Mouse (Mus musculus) liver, embryonic 14.5 days (tissue): ENCODE results near the gene Rhox7b. TPM values are rescaled to one million over a fixed set of nuclear protein-coding genes. Genes with fewer than 3 reads are reported as not detected.

Experiments
- ATAC-seq: fragments of 200-750 bp; cut with Nextera tagmentation; 2 replicates; pipeline ENCODE4 v1.8.0; 2017; ENCODE audit warnings: moderate number of reproducible peaks, mild to moderate bottlenecking, moderate library complexity; ENCODE audit not compliant: insufficient read depth
- DNase-seq, 3 experiments: peaks; one replicate each; pipeline ENCODE4 v3.0.0-alpha.2; 2012 to 2013; ENCODE audit warnings: low read depth in 3 of 3, low spot score in 3 of 3
- H3K27ac ChIP-seq: fragments of 300-500 bp; sonication (generic); 2 replicates; pipeline ENCODE4 v1.5.1; 2014; ENCODE audit warnings: moderate library complexity, mild to moderate bottlenecking, control low read depth, inconsistent platforms
- H3K27me3 ChIP-seq: fragments of 300-500 bp; sonication (generic); 2 replicates; pipeline ENCODE4 v1.6.1; 2014; ENCODE audit warnings: mild to moderate bottlenecking, low read length, moderate library complexity; ENCODE audit not compliant: control insufficient read depth, insufficient read depth
- H3K36me3 ChIP-seq: fragments of 300-500 bp; sonication (generic); replicated peaks from 2 replicates; pipeline ENCODE4 v1.6.1; 2014; ENCODE audit warnings: low read depth; ENCODE audit not compliant: control insufficient read depth, insufficient read depth
- H3K4me1 ChIP-seq, 2 experiments: fragments of 200-500 bp in 1 of 2; fragments of 300-500 bp in 1 of 2; sonication (generic) in 1 of 2; replicated peaks; 2 replicates each; pipeline ENCODE4 v1.6.1; 2012 to 2014; ENCODE audit warnings: antibody characterized with exemption in 1 of 2, inconsistent platforms in 1 of 2, low read length in 1 of 2; ENCODE audit not compliant: control insufficient read depth in 2 of 2, insufficient read depth in 2 of 2
- H3K4me2 ChIP-seq: fragments of 300-500 bp; sonication (generic); 2 replicates; pipeline ENCODE4 v1.6.1; 2014; ENCODE audit warnings: low read depth, mild to moderate bottlenecking, control low read depth, moderate library complexity
- H3K4me3 ChIP-seq, 2 experiments: fragments of 200-500 bp in 1 of 2; fragments of 300-500 bp in 1 of 2; sonication (generic) in 1 of 2; 2 replicates each; pipeline ENCODE4 v1.5.1; 2012 to 2014; ENCODE audit warnings: low read depth in 2 of 2, low read length in 2 of 2, mild to moderate bottlenecking in 2 of 2, control low read depth in 1 of 2, inconsistent platforms in 1 of 2, moderate library complexity in 1 of 2; ENCODE audit not compliant: insufficient read depth in 1 of 2
- H3K9ac ChIP-seq: fragments of 300-500 bp; sonication (generic); replicated peaks from 2 replicates; pipeline ENCODE4 v1.6.1; 2014; ENCODE audit warnings: mild to moderate bottlenecking, control low read depth, moderate library complexity
- H3K9me3 ChIP-seq: fragments of 300-500 bp; sonication (generic); 2 replicates; pipeline ENCODE4 v1.6.1; 2016; ENCODE audit warnings: low read length, mixed read lengths; ENCODE audit not compliant: control insufficient read depth
- CTCF ChIP-seq: IDR thresholded peaks from 2 replicates; pipeline ENCODE4 v1.5.1; 2016; ENCODE audit warnings: antibody characterized with exemption, low read depth, control low read depth
- EP300 ChIP-seq: IDR thresholded peaks from 2 replicates; pipeline ENCODE4 v1.6.1; 2016; ENCODE audit warnings: antibody characterized with exemption, low read depth
- WGBS: fragments of 180-500 bp; shearing (Covaris S2); extraction: QIAGEN DNeasy Blood & Tissue Kit; methylation state at CpG from one replicate; pipeline ENCODE4 v1.1.7; 2014; ENCODE audit not compliant: insufficient replicate concordance; 5-methylcytosine and 5-hydroxymethylcytosine counted together
- polyA plus RNA-seq, 2 experiments: library from polyadenylated mRNA; depleted of rRNA in 1 of 2; stranded (reverse) in 1 of 2; unstranded in 1 of 2; fragments of >200 nt; fragmentation: Nextera tagmentation in 1 of 2; extraction: Ambion mirVana in 1 of 2; gene quantifications; 2 replicates each; pipeline versions ENCODE4 v1.2.1 to v1.2.3; 2012 to 2014

The Rhox7b gene
- polyA plus RNA-seq, 2 experiments: not detected

- ATAC-seq (no peak), DNase-seq (no peak)
- Histone ChIP-seq H3K27ac (no peak within 1 kb of the TSS), H3K27me3 (no peaks in the 10 kb centered on the region), H3K4me2 (no peak within 1 kb of the TSS), H3K4me1 (no peaks in the 10 kb centered on the region), H3K9me3 (no peaks in the 10 kb centered on the region), H3K4me3 (no peak within 1 kb of the TSS), H3K9ac (no peak within 1 kb of the TSS), H3K36me3 (no peaks in the 10 kb centered on the region)
- TF ChIP-seq CTCF (no peak), EP300 (no peak)
- WGBS: 57% methylated on average over 4 of the region's 4 CpGs
These were observed 18.2 kb downstream of the Rhox7b start, which contains the start of gene Rhox8 for GRCm38 (mm10) chrX:37878844-37879243. TSS of gene Rhox8 (minus strand) at chrX:37878944.

DNA sequence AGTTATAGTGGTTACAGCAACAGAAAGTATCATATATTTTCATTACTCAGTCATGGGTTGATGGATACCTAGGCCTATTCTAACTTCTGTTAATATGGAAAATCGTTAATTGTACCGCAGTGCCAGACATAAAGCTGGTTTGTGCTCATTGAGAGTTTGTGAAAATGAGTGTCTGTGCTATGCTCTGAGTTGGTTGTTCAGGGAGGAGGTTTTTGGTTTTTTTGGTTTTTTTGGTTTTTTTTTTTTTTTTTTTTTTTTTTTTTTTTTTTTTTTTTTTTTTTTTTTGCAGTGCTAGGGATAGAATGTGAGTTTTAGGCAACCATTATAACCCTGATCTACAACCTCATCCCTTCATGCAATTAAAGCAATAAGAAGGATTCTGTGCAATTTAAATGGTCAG, 25.4 kb downstream of the Rhox7b start:
- Histone ChIP-seq H3K27ac (no peak overlapping the region), H3K27me3 (no peaks in the 10 kb centered on the region), H3K36me3 (no peaks in the 10 kb centered on the region), H3K4me3 (no peak overlapping the region), H3K4me2 (no peak overlapping the region), H3K9ac (no peak overlapping the region), H3K4me1 (no peaks in the 10 kb centered on the region), H3K9me3 (no peaks in the 10 kb centered on the region)
- ATAC-seq: no peak
- WGBS: 70% methylated on average over 2 of the region's 2 CpGs
- TF ChIP-seq EP300: no peak
- TF ChIP-seq CTCF: no peak
- DNase-seq: no peak

Other genes with a start within 250 kb of the Rhox7b start
- gene Rhox4g, start 245.9 kb downstream of the Rhox7b start, polyA plus RNA-seq (2012; rRNA removed): not detected in 2 replicates
- not detected in 2 replicates for gene Rhox4g, start 245.9 kb downstream of the Rhox7b start, polyA plus RNA-seq (2014; fragmentation: Nextera tagmentation; extraction: Ambion mirVana)
- not detected in 2 replicates for gene Rhox3h, start 228.5 kb downstream of the Rhox7b start, polyA plus RNA-seq (2012; rRNA removed)
- gene Rhox3h, start 228.5 kb downstream of the Rhox7b start, polyA plus RNA-seq (2014; fragmentation: Nextera tagmentation; extraction: Ambion mirVana): not detected in 2 replicates
- gene Rhox2h, start 224.0 kb downstream of the Rhox7b start, polyA plus RNA-seq (2012; rRNA removed): not detected in 2 replicates
- not detected in 2 replicates for gene Rhox2h, start 224.0 kb downstream of the Rhox7b start, polyA plus RNA-seq (2014; fragmentation: Nextera tagmentation; extraction: Ambion mirVana)
- 0.47 and 1.2 TPM in 2 replicates for gene Rhox5, start 92.4 kb downstream of the Rhox7b start, polyA plus RNA-seq (2012; rRNA removed)
- 1.3 TPM in 2 replicates for gene Rhox5, start 92.4 kb downstream of the Rhox7b start, polyA plus RNA-seq (2014; fragmentation: Nextera tagmentation; extraction: Ambion mirVana)
- not detected in 2 replicates for gene Rhox6, start 70.3 kb downstream of the Rhox7b start, polyA plus RNA-seq (2012; rRNA removed)
- gene Rhox6, start 70.3 kb downstream of the Rhox7b start, polyA plus RNA-seq (2014; fragmentation: Nextera tagmentation; extraction: Ambion mirVana): not detected in 2 replicates
- not detected in 2 replicates for gene Rhox7a, start 65.5 kb downstream of the Rhox7b start, polyA plus RNA-seq (2012; rRNA removed)
- not detected in 2 replicates for gene Rhox7a, start 65.5 kb downstream of the Rhox7b start, polyA plus RNA-seq (2014; fragmentation: Nextera tagmentation; extraction: Ambion mirVana)
- not detected in 2 replicates for gene Rhox8, start 18.3 kb downstream of the Rhox7b start, polyA plus RNA-seq (2012; rRNA removed)
- not detected in 2 replicates for gene Rhox8, start 18.3 kb downstream of the Rhox7b start, polyA plus RNA-seq (2014; fragmentation: Nextera tagmentation; extraction: Ambion mirVana)
- gene Rhox9, start 4.5 kb upstream of the Rhox7b start, polyA plus RNA-seq (2012; rRNA removed): not detected in 2 replicates
- gene Rhox9, start 4.5 kb upstream of the Rhox7b start, polyA plus RNA-seq (2014; fragmentation: Nextera tagmentation; extraction: Ambion mirVana): not detected in 2 replicates
- gene Btg1-ps1, start 121.6 kb upstream of the Rhox7b start, polyA plus RNA-seq (2012; rRNA removed): not detected in 2 replicates
- not detected in 2 replicates for gene Btg1-ps1, start 121.6 kb upstream of the Rhox7b start, polyA plus RNA-seq (2014; fragmentation: Nextera tagmentation; extraction: Ambion mirVana)
- gene Btg1-ps2, start 145.9 kb upstream of the Rhox7b start, polyA plus RNA-seq (2012; rRNA removed): not detected in 2 replicates
- gene Btg1-ps2, start 145.9 kb upstream of the Rhox7b start, polyA plus RNA-seq (2014; fragmentation: Nextera tagmentation; extraction: Ambion mirVana): not detected in 2 replicates
- gene Rhox10, start 169.2 kb upstream of the Rhox7b start, polyA plus RNA-seq (2012; rRNA removed): not detected in 2 replicates
- gene Rhox10, start 169.2 kb upstream of the Rhox7b start, polyA plus RNA-seq (2014; fragmentation: Nextera tagmentation; extraction: Ambion mirVana): not detected in 2 replicates
- gene Rhox11, start 187.9 kb upstream of the Rhox7b start, polyA plus RNA-seq (2012; rRNA removed): not detected in 2 replicates
- gene Rhox11, start 187.9 kb upstream of the Rhox7b start, polyA plus RNA-seq (2014; fragmentation: Nextera tagmentation; extraction: Ambion mirVana): not detected in 2 replicates
- gene Rhox12, start 213.7 kb upstream of the Rhox7b start, polyA plus RNA-seq (2012; rRNA removed): not detected in 2 replicates
- gene Rhox12, start 213.7 kb upstream of the Rhox7b start, polyA plus RNA-seq (2014; fragmentation: Nextera tagmentation; extraction: Ambion mirVana): not detected in 2 replicates
- gene Rhox13, start 224.0 kb upstream of the Rhox7b start, polyA plus RNA-seq (2012; rRNA removed): not detected in 2 replicates
- not detected in 2 replicates for gene Rhox13, start 224.0 kb upstream of the Rhox7b start, polyA plus RNA-seq (2014; fragmentation: Nextera tagmentation; extraction: Ambion mirVana)